Mouse (Mus musculus): Measurements from ENCODE around the gene Gnl3l. TPM values are rescaled to one million over a fixed set of nuclear protein-coding genes. Genes with fewer than 3 reads are reported as not detected.

Gnl3l gene
- 18.9 and 21.7 TPM in 2 replicates for polyA plus RNA-seq (2015; fragmentation: Nextera tagmentation; extraction: Ambion mirVana)

DNA sequence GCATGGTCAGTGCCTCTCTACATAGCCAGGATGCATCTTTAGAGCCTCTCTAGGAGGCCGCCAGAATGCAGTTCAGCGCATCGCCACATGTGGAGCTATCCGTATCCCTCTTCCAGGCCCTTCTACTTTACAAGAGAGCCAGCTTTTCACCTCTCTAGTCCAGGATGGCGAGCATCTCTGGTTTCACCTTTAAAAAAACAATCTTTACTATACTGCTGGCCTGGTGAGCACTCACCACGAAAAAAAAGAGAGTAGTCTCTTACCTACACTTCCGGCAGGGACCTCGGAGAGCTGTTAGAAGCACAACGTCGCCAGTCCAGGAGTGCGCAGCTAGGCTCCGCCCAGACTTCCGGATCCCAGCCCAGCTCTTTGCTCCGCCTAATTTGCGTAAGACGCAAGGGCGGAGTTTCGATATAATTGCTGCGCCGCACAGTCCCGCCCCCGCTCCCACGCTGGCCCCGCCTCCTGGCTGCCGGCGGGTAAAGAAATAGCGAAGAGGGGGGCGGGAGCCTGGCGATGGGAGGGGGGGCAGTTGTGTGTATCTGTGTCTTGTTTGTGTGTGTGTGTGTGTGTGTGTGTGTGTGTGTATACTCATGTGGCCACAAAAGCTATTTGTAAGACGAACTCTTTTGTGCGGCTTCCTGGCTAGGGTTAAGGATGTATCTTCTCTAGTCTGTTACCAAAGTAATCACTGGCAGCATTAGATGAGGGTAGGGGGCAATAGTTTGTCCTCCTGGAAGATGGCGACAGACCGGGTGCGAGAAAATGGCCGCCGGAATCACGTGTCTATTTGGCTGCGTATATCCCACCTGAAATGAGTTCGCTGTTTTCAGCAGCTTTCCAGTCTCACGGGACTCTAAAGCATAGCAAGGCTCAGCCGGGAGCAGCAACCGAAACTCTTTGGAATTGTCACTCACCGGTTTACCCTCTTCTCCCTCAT, at the start of gene Gnl3l:
TSS of gene Gnl3l (minus strand) at position 385 of the 940 bp plus-strand sequence.
- WGBS: 15% methylated on average over 43 of the region's 43 CpGs
- peak within 1 kb of the TSS; percentile 77 for H3K27ac ChIP-seq
- H3K27me3 ChIP-seq: no peaks in the 10 kb centered on the region
- no peaks in the 10 kb centered on the region for H3K9me3 ChIP-seq (replicated peaks)
- peaks cover 5% of the 10 kb centered on the region; the same call in 1 of the 2 replicates for H3K4me1 ChIP-seq (replicated peaks)
- peak within 1 kb of the TSS; percentile 63 for H3K4me2 ChIP-seq
- peaks cover 4% of the 10 kb centered on the region; the same call in 1 of the 2 replicates for H3K36me3 ChIP-seq
- peak within 1 kb of the TSS; percentile 41 for H3K9ac ChIP-seq
- peak within 1 kb of the TSS; percentile 59 for H3K4me3 ChIP-seq
- ATAC-seq (replicated peaks; ENCODE audit: insufficient number of reproducible peaks, insufficient read depth, low FRiP score, low read depth): peak; percentile 99

DNA sequence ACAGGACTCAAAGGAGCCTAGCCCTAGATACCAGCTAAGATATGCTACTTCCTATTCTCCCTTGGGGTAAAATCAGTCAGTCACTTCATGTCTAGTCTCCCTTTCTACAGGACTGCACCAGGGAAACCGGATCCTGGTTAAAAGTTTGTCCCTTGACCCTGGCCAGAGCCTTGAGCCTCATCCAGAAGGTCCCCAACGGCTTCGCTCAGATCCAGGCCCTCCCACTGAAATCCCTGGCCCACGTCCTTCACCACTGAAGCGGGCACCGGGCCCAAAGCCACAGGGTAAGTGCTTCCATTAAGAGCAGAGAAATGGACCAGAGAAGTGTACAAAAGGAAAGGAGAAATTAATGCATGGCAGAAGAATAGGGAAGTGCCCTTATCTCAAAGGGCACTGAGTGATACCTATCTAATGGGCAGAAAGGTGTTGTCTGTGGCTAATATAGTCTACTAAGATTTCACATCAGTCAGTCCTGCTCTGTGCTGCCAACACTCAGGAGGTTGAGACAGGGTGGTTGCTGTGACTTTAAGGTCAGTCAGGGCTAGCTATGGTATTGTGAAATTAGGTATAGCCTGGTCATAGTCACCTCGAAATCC, 49.0 kb upstream of the Gnl3l start:
- Histone ChIP-seq H3K27ac (no peak overlapping the region), H3K4me3 (no peak overlapping the region), H3K4me1 (replicated peaks) (no peaks in the 10 kb centered on the region), H3K27me3 (no peaks in the 10 kb centered on the region), H3K4me2 (no peak overlapping the region), H3K36me3 (peaks cover 7% of the 10 kb centered on the region; the same call in 1 of the 2 replicates), H3K9me3 (replicated peaks) (no peaks in the 10 kb centered on the region), H3K9ac (no peak overlapping the region)
- WGBS: 78% methylated on average over 7 of the region's 7 CpGs
- no peak for ATAC-seq (replicated peaks; ENCODE audit: insufficient number of reproducible peaks, insufficient read depth, low FRiP score, low read depth)

DNA sequence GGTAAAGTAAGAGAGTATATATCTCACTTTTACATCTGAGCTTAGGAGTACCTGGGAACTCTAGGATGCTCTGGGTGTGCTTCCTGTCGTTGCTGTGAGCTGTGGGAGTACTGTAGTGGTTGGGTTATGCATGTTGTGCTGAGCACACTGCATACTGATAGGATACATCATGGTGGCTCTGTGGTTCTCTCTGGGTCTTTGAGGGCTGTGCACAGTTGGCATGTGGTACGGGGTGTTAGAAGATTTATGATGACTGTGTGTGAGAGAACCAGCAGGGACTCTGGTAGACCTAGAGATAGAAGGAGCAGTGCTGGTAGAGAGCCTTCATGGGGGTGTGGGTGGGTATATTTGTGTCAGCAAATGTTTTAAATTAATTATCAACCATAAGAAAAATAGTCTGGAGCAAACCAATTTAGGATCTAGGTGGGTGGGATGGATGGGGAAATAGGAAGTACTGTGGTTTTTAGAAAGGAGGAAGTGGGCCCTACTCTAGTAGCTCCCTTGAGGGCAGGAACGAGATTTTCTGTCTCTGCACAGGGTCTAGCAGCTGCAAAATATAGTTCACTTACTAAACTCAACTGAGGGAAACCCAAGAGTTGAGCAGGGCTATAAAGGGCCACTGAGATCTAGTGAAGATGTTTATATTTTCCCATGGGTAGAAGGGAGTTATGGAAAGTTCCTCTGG, 44.6 kb upstream of the Gnl3l start:
- no peaks in the 10 kb centered on the region for H3K4me1 ChIP-seq (replicated peaks)
- H3K36me3 ChIP-seq: no peaks in the 10 kb centered on the region
- no peak for ATAC-seq (replicated peaks; ENCODE audit: insufficient number of reproducible peaks, insufficient read depth, low FRiP score, low read depth)
- H3K9me3 ChIP-seq (replicated peaks): no peaks in the 10 kb centered on the region
- WGBS: 60% methylated on average over 3 of the region's 3 CpGs
- no peak overlapping the region for H3K4me2 ChIP-seq
- H3K4me3 ChIP-seq: no peak overlapping the region
- H3K27ac ChIP-seq: no peak overlapping the region
- no peak overlapping the region for H3K9ac ChIP-seq
- H3K27me3 ChIP-seq: no peaks in the 10 kb centered on the region

DNA sequence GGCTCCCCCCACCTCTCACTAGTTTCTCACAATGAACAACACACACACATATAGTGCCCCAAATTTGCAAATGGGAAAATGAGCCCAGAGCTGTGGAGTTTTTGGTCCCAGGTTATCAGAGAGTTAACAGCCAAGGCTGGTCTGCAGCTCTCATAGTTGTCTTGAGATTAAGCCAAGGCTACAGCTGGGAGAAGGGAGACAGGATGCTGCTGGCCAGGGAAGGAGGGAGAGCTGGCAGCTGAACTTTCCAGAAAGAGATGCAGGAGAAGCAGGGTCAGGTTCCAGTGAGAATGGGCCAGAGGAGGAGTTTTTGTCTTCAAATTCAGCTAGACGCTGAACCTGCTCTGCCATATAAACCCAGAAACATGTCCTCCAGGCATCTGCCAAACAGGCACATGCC, 42.2 kb upstream of the Gnl3l start:
- no peaks in the 10 kb centered on the region for H3K9me3 ChIP-seq (replicated peaks)
- no peak for ATAC-seq (replicated peaks; ENCODE audit: insufficient number of reproducible peaks, insufficient read depth, low FRiP score, low read depth)
- H3K36me3 ChIP-seq: no peaks in the 10 kb centered on the region
- H3K4me3 ChIP-seq: no peak overlapping the region
- H3K27ac ChIP-seq: no peak overlapping the region
- H3K4me2 ChIP-seq: no peak overlapping the region
- 76% methylated on average over 1 of the region's 1 CpGs for WGBS
- H3K9ac ChIP-seq: no peak overlapping the region
- H3K27me3 ChIP-seq: no peaks in the 10 kb centered on the region
- peaks cover 8% of the 10 kb centered on the region for H3K4me1 ChIP-seq (replicated peaks)

DNA sequence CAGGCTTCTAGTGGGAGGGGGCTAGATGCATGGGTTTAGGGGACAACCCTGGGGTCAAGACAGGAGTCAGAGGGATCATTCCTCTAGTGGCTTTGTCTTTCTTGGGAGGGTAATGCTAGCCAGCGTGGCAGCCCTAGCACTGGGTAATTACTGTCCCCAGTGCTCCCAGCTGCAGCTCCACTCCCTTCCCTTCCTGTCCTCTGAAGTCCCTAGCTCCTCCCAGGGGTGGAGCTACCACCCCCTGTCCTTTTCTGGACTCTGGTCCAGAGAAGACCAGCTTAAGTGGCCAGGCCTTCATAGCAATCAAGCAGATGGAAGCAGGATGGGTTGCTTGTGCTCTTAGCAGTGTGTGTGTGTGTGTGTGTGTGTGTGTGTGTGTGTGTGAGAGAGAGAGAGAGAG, 38.4 kb upstream of the Gnl3l start:
- peaks cover 21% of the 10 kb centered on the region for H3K4me1 ChIP-seq (replicated peaks)
- H3K4me3 ChIP-seq: no peak overlapping the region
- H3K27me3 ChIP-seq: no peaks in the 10 kb centered on the region
- no peaks in the 10 kb centered on the region for H3K9me3 ChIP-seq (replicated peaks)
- no peak overlapping the region for H3K27ac ChIP-seq
- 7% methylated on average over 1 of the region's 1 CpGs for WGBS
- H3K36me3 ChIP-seq: no peaks in the 10 kb centered on the region
- no peak overlapping the region for H3K9ac ChIP-seq
- ATAC-seq (replicated peaks; ENCODE audit: insufficient number of reproducible peaks, insufficient read depth, low FRiP score, low read depth): no peak
- H3K4me2 ChIP-seq: no peak overlapping the region

DNA sequence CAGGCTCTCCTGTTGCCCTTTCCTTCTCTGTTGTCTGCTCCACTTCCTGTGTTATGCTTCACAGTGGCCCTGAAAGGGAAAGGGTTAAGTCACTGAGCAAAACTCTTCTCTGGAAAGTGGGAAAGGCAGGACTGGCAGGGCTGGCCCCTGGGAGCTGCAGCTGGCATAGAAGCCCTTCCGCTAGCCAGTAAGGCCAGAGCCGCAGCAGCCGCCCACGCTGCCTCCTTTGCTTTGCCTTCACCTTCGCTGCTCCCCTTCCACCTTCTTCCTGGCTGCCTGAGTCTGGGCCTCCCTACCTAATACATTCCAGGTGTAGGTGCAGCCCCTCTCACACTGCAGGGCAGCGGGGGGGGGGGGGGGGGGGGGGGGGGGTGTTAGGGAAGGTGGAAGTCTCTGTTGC, 37.4 kb upstream of the Gnl3l start:
- 0 out of 2 replicates have a peak, but pooled peaks have one; percentile 14 for ATAC-seq (replicated peaks; ENCODE audit: insufficient number of reproducible peaks, insufficient read depth, low FRiP score, low read depth)
- Histone ChIP-seq H3K4me2 (peak overlapping the region; percentile 25), H3K27me3 (no peaks in the 10 kb centered on the region), H3K9me3 (replicated peaks) (no peaks in the 10 kb centered on the region), H3K4me1 (replicated peaks) (peaks cover 23% of the 10 kb centered on the region), H3K36me3 (no peaks in the 10 kb centered on the region), H3K4me3 (no peak overlapping the region), H3K27ac (peak overlapping the region; percentile 53), H3K9ac (no peak overlapping the region)
- WGBS: 33% methylated on average over 5 of the region's 6 CpGs

DNA sequence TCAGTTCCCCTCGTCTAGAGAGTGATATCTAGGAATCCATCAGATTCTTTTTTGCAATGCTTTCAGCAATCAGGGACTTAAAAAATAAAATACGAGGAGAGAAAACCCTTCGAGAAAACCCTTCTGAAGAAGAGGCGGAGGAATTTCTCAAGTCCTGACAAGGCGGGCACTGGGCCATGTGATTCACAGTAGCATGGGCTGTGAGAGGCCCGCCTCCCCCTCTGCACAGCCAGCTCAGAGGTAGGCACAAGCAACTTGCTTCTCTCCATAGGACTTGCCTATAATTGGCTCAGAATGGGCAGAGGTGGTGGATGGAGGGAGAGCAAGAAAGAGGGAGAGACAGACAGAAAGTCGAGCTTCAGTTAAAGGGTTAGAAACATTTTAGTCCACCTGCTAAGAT, 33.2 kb upstream of the Gnl3l start:
- Histone ChIP-seq H3K4me1 (replicated peaks) (peaks cover 29% of the 10 kb centered on the region), H3K4me3 (no peak overlapping the region), H3K9me3 (replicated peaks) (no peaks in the 10 kb centered on the region), H3K9ac (no peak overlapping the region), H3K27me3 (no peaks in the 10 kb centered on the region), H3K27ac (no peak overlapping the region), H3K36me3 (no peaks in the 10 kb centered on the region), H3K4me2 (no peak overlapping the region)
- ATAC-seq (replicated peaks; ENCODE audit: insufficient number of reproducible peaks, insufficient read depth, low FRiP score, low read depth): no peak
- WGBS: 68% methylated on average over 7 of the region's 7 CpGs

DNA sequence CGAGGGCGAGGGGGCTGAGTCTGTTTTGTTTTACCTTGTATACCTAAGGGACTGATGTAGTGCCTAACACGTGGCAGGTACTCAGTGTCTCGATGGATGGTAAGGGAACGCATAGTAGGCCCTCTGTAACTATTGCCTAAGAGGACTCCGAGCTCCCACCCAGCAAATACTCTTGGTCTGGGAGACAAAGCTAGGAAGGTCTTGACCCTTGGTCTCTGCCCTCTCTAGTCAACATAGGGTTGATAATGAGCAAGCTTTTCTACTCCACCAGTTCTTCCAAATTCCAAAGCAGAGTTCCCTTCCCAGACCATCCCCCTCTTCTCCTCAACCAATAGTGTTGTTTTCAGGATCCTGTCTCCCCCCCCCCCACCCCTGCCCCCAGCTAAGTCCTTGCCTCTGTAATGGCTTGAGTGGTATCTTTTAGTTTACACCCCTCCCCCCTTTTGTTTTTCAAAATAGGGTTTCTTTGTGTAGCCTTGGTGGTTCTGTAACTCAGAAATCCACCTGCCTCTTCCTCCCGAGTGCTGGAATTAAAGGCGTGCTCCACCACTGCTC, 32.6 kb upstream of the Gnl3l start:
- Histone ChIP-seq H3K27ac (no peak overlapping the region), H3K4me3 (no peak overlapping the region), H3K9ac (no peak overlapping the region), H3K4me2 (peak overlapping the region; percentile 63; the same call in 1 of the 2 replicates), H3K27me3 (no peaks in the 10 kb centered on the region), H3K36me3 (no peaks in the 10 kb centered on the region), H3K4me1 (replicated peaks) (peaks cover 27% of the 10 kb centered on the region), H3K9me3 (replicated peaks) (no peaks in the 10 kb centered on the region)
- 60% methylated on average over 8 of the region's 8 CpGs for WGBS
- ATAC-seq (replicated peaks; ENCODE audit: insufficient number of reproducible peaks, insufficient read depth, low FRiP score, low read depth): no peak

DNA sequence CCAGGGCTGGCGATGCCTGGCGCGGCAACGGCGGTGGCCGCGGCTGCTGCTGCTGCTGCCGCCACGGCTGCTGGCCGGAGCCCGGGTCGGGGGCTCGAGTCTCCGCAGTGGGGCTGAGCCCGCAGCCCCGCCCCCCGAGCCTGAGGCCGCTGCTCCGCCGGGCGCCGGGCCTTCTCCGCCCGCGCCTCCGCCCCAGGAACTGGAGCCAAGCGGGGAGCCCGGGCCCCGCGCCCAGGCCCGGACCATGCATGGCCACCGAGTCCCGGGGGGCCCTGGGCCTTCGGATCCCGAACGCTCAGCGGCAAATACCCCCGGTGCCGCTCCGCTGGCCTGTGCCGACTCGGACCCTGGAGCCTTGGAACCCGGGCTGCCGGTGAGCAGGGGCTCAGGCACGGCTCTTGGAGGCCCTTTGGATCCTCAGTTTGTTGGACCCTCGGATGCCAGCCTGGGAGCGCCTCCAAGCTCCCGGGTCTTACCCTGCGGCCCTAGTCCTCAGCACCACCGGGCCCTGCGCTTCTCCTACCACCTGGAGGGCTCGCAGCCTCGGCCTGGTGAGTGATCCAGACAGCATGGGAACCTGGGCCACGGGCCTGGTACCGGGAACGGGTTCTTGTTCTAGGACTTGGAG, 30.4 kb upstream of the Gnl3l start:
- Histone ChIP-seq H3K27me3 (no peaks in the 10 kb centered on the region), H3K27ac (peak overlapping the region; percentile 88), H3K9me3 (replicated peaks) (no peaks in the 10 kb centered on the region), H3K9ac (peak overlapping the region; percentile 71), H3K4me1 (replicated peaks) (peaks cover 11% of the 10 kb centered on the region), H3K36me3 (no peaks in the 10 kb centered on the region), H3K4me2 (peak overlapping the region; percentile 63), H3K4me3 (peak overlapping the region; percentile 74)
- WGBS: 20% methylated on average over 49 of the region's 56 CpGs
- ATAC-seq (replicated peaks; ENCODE audit: insufficient number of reproducible peaks, insufficient read depth, low FRiP score, low read depth): peak; percentile 53

DNA sequence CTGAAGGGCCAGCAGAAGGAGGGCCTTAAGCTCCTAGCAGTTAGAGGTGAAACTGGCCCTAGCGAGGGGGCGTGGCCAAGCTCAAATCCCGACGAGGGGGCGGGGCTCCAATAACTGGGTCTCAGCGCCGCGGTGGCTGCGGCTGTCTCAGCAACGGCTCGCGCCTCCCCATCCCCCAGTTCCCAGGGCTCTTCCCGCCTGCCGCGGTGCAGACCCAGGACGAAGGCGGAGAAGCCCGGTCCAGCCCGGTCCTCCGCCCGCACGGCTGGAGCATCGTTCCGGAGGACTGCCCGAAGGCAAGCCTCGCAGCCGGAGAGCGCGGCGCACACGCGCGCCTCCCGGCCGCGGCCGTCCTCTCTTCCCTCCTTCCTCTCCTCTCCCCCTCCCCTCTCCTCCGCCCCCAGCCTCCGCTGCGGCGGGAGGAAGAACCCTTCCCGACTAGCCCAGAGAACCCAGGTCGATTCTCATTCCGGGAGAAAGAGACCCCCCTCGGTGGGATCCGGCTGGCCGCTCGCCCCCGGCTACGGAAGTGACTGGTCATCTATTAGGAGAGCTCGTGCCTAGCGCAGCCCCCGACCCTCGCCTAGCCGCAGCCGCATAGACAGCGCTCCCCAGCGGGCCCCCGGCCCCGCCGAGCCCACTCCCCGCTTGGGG, 29.8 kb upstream of the Gnl3l start:
- 19% methylated on average over 59 of the region's 62 CpGs for WGBS

More for the DNA sequence above, 29.8 kb upstream of the Gnl3l start:
- H3K27me3 ChIP-seq: no peaks in the 10 kb centered on the region
- peak overlapping the region; percentile 74 for H3K4me3 ChIP-seq
- H3K36me3 ChIP-seq: no peaks in the 10 kb centered on the region
- H3K9me3 ChIP-seq (replicated peaks): no peaks in the 10 kb centered on the region
- H3K4me2 ChIP-seq: peak overlapping the region; percentile 63
- peak overlapping the region; percentile 71 for H3K9ac ChIP-seq
- peaks cover 11% of the 10 kb centered on the region for H3K4me1 ChIP-seq (replicated peaks)
- H3K27ac ChIP-seq: peak overlapping the region; percentile 88
- peak; percentile 83 for ATAC-seq (replicated peaks; ENCODE audit: insufficient number of reproducible peaks, insufficient read depth, low FRiP score, low read depth)

Data from heart, embryonic 15.5 days (tissue).